Mouse (Mus musculus): Measurements from ENCODE around the gene Creb5.

The Creb5 gene

GRCm38 (mm10) chr6:53445862-53446460 is 158.9 kb downstream of the Creb5 start:
- no peak for DNase-seq (ENCODE audit: low spot score)

GRCm38 (mm10) chr6:53447479-53447878 is 160.4 kb downstream of the Creb5 start:
- no peak for DNase-seq (ENCODE audit: low spot score)

- no peak for DNase-seq (ENCODE audit: low spot score)
These were observed 161.3 kb downstream of the Creb5 start for GRCm38 (mm10) chr6:53448317-53448870.

- DNase-seq (ENCODE audit: low spot score) = peak; percentile 19
These were observed 162.5 kb downstream of the Creb5 start for GRCm38 (mm10) chr6:53449437-53450173.

GRCm38 (mm10) chr6:53450494-53450893 is 163.4 kb downstream of the Creb5 start:
- DNase-seq (ENCODE audit: low spot score) = peak; percentile 25

GRCm38 (mm10) chr6:53452240-53452639 is 165.2 kb downstream of the Creb5 start:
- DNase-seq (ENCODE audit: low spot score) = peak; percentile 32

- no peak for DNase-seq (ENCODE audit: low spot score)
These were observed 168.4 kb downstream of the Creb5 start for GRCm38 (mm10) chr6:53455442-53455841.

- DNase-seq (ENCODE audit: low spot score) = no peak
These were observed 169.0 kb downstream of the Creb5 start for GRCm38 (mm10) chr6:53456111-53456510.

- DNase-seq (ENCODE audit: low spot score) = no peak
These were observed 173.1 kb downstream of the Creb5 start for GRCm38 (mm10) chr6:53459995-53460747.

- DNase-seq (ENCODE audit: low spot score) = no peak
These were observed 174.0 kb downstream of the Creb5 start for GRCm38 (mm10) chr6:53461056-53461455.

GRCm38 (mm10) chr6:53461775-53462770 is 175.0 kb downstream of the Creb5 start:
- no peak for DNase-seq (ENCODE audit: low spot score)

- no peak for DNase-seq (ENCODE audit: low spot score)
These were observed 175.7 kb downstream of the Creb5 start for GRCm38 (mm10) chr6:53462802-53463201.

GRCm38 (mm10) chr6:53463261-53463813 is 176.3 kb downstream of the Creb5 start:
- DNase-seq (ENCODE audit: low spot score) = no peak

- peak; percentile 54 for DNase-seq (ENCODE audit: low spot score)
These were observed 182.1 kb downstream of the Creb5 start for GRCm38 (mm10) chr6:53469204-53469603.

GRCm38 (mm10) chr6:53469703-53470102 is 182.6 kb downstream of the Creb5 start:
- no peak for DNase-seq (ENCODE audit: low spot score)

- no peak for DNase-seq (ENCODE audit: low spot score)
These were observed 183.5 kb downstream of the Creb5 start for GRCm38 (mm10) chr6:53470559-53470958.

GRCm38 (mm10) chr6:53470999-53471591 is 184.0 kb downstream of the Creb5 start:
- DNase-seq (ENCODE audit: low spot score) = no peak

- DNase-seq (ENCODE audit: low spot score) = no peak
These were observed 185.7 kb downstream of the Creb5 start for GRCm38 (mm10) chr6:53472751-53473150.

- DNase-seq (ENCODE audit: low spot score) = no peak
These were observed 190.4 kb downstream of the Creb5 start for GRCm38 (mm10) chr6:53477501-53477900.

GRCm38 (mm10) chr6:53490917-53491316 is 203.8 kb downstream of the Creb5 start:
- no peak for DNase-seq (ENCODE audit: low spot score)

- no peak for DNase-seq (ENCODE audit: low spot score)
These were observed 204.3 kb downstream of the Creb5 start for GRCm38 (mm10) chr6:53491331-53491730.

Data from embryo, embryonic 10.5 days (tissue).